Mouse (Mus musculus): Measurements from ENCODE around the gene Bicc1. TPM values are rescaled to one million over a fixed set of nuclear protein-coding genes. Genes with fewer than 3 reads are reported as not detected.

The Bicc1 gene
- polyA plus RNA-seq, 1 experiment from 2014 or later = 6.3 TPM

DNA sequence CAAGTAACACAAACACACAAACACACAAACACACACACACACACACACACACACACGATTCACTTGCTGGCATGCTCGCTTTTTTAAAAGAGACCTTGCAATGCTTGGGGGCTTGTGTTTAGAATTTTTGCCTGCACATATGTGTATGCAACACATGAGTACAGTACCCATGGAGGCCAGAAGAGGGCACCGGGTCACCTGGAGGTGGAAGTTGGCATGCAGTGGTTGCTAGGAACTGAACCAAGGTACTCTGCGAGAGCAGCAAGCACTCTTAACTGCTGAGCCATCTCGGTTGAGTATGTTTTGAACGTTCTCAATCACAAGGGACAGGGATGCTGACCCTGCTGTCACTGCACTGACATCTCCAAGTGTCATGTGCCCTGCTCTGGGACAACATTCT lies 5.9 kb downstream of the Bicc1 start:
- Histone ChIP-seq H3K27me3 (replicated peaks) (no peaks in the 10 kb centered on the region), H3K4me2 (no peak overlapping the region), H3K9ac (no peak overlapping the region), H3K4me1 (peaks cover 5% of the 10 kb centered on the region; the same call in 1 of the 2 replicates), H3K27ac (no peak overlapping the region), H3K9me3 (no peaks in the 10 kb centered on the region), H3K36me3 (replicated peaks) (no peaks in the 10 kb centered on the region), H3K4me3 (no peak overlapping the region)
- WGBS = 94% methylated on average over 6 of the region's 6 CpGs
- no peak for ATAC-seq (replicated peaks)

DNA sequence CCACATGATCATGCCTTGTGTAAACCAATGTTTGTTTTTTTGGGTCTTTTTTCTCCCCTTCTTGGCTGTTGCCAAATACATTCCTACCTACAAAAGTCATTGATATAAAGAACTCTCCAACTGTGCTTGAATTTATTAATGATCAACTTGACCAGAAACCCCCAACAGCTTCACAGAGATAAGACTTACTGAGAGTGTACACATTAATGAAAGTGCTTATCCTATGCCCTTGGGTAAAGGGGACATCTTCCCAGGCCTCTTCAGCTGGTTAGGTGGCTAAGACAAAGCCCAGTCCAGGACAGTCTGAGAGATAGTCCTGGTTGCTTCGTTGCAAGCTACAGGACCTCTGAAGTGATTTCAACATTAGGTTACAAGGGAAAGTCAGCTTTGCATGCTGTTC lies 6.4 kb downstream of the Bicc1 start:
- Histone ChIP-seq H3K4me1 (0 out of 2 replicates have a peak, but pooled peaks cover under 1% of the 10 kb centered on the region), H3K9me3 (no peaks in the 10 kb centered on the region), H3K27me3 (replicated peaks) (no peaks in the 10 kb centered on the region), H3K36me3 (replicated peaks) (no peaks in the 10 kb centered on the region), H3K9ac (no peak overlapping the region), H3K27ac (no peak overlapping the region), H3K4me3 (no peak overlapping the region), H3K4me2 (no peak overlapping the region)
- no peak for ATAC-seq (replicated peaks)
- 84% methylated on average over 1 of the region's 1 CpGs for WGBS

GRCm38 (mm10) chr10:71150486-71150885 lies 9.0 kb downstream of the Bicc1 start:
- H3K27ac ChIP-seq = no peak overlapping the region
- H3K4me1 ChIP-seq = no peaks in the 10 kb centered on the region
- no peak for ATAC-seq (replicated peaks)
- WGBS = 87% methylated on average over 2 of the region's 2 CpGs
- H3K4me3 ChIP-seq = no peak overlapping the region
- H3K9me3 ChIP-seq = no peaks in the 10 kb centered on the region
- no peaks in the 10 kb centered on the region for H3K27me3 ChIP-seq (replicated peaks)
- no peak overlapping the region for H3K4me2 ChIP-seq
- H3K36me3 ChIP-seq (replicated peaks) = no peaks in the 10 kb centered on the region
- no peak overlapping the region for H3K9ac ChIP-seq

GRCm38 (mm10) chr10:71148951-71149603 lies 10.4 kb downstream of the Bicc1 start:
- WGBS = 86% methylated on average over 5 of the region's 5 CpGs
- no peaks in the 10 kb centered on the region for H3K27me3 ChIP-seq (replicated peaks)
- H3K4me2 ChIP-seq = no peak overlapping the region
- no peak overlapping the region for H3K9ac ChIP-seq
- no peaks in the 10 kb centered on the region for H3K36me3 ChIP-seq (replicated peaks)
- H3K27ac ChIP-seq = no peak overlapping the region
- no peaks in the 10 kb centered on the region for H3K4me1 ChIP-seq
- no peak overlapping the region for H3K4me3 ChIP-seq
- no peak for ATAC-seq (replicated peaks)
- H3K9me3 ChIP-seq = no peaks in the 10 kb centered on the region

- peaks cover 4% of the 10 kb centered on the region; the same call in 1 of the 2 replicates for H3K9me3 ChIP-seq
- WGBS = 88% methylated on average over 9 of the region's 9 CpGs
- H3K9ac ChIP-seq = no peak overlapping the region
- no peak overlapping the region for H3K4me3 ChIP-seq
- no peak overlapping the region for H3K27ac ChIP-seq
- no peak overlapping the region for H3K4me2 ChIP-seq
- H3K27me3 ChIP-seq (replicated peaks) = no peaks in the 10 kb centered on the region
- no peak for ATAC-seq (replicated peaks)
- H3K36me3 ChIP-seq (replicated peaks) = no peaks in the 10 kb centered on the region
- H3K4me1 ChIP-seq = no peaks in the 10 kb centered on the region
Observed at GRCm38 (mm10) chr10:71148226-71148625, 11.3 kb downstream of the Bicc1 start.

DNA sequence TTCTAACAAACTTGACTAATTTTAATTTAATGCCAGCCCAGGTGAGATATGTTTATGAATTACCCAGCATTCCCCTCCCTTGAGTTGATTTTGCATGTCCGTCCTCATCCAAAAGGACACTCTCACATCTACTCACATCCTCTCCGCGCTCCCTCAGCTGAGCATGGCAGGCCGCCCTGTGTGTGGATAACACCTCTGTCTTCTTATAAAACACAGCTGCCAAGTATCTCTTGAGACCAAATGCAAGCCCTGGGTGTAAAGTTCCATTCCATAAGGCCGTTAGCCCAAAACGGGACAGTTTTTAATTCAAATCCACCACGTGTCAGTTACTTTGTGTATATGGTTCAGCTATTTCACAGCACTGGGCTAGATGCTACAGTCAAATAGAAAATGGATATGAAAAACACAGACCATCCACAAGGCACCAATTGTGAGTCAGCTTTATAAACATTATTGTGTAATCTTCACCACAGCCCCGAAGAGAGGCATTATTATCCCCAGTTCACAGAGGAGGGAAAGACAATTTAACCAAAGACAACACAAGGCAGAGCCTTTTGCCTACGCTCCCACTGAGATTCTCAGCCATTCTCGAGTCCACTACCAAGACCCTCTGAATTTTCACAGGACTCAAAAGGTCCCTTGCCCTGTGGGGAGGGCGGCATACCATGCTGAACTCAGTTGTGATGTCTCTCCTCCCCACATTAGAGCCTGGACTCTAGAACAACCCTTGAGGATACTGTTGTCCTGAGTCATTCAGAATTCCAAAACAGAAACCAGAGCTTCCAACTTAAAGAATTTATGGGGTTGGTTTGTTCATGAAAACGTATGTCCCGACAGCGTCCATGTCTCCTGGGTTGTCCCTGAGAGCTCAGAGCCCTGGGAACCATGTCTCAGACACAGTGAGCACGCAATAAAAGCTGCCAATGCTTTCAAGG lies 12.6 kb downstream of the Bicc1 start:
- Histone ChIP-seq H3K4me3 (no peak overlapping the region), H3K4me2 (no peak overlapping the region), H3K4me1 (no peaks in the 10 kb centered on the region), H3K36me3 (replicated peaks) (no peaks in the 10 kb centered on the region), H3K27me3 (replicated peaks) (no peaks in the 10 kb centered on the region), H3K9ac (no peak overlapping the region), H3K9me3 (peaks cover 12% of the 10 kb centered on the region; the same call in 1 of the 2 replicates), H3K27ac (no peak overlapping the region)
- no peak for ATAC-seq (replicated peaks)
- WGBS = 85% methylated on average over 15 of the region's 15 CpGs

- H3K27ac ChIP-seq = no peak overlapping the region
Observed at GRCm38 (mm10) chr10:71145801-71146200, 13.7 kb downstream of the Bicc1 start.

GRCm38 (mm10) chr10:71144191-71144590 lies 15.3 kb downstream of the Bicc1 start:
- no peaks in the 10 kb centered on the region for H3K27me3 ChIP-seq (replicated peaks)
- no peak for ATAC-seq (replicated peaks)
- H3K9me3 ChIP-seq = peaks cover 12% of the 10 kb centered on the region; the same call in 1 of the 2 replicates
- no peak overlapping the region for H3K27ac ChIP-seq
- H3K9ac ChIP-seq = no peak overlapping the region
- no peak overlapping the region for H3K4me2 ChIP-seq
- no peaks in the 10 kb centered on the region for H3K4me1 ChIP-seq
- H3K36me3 ChIP-seq (replicated peaks) = no peaks in the 10 kb centered on the region
- no peak overlapping the region for H3K4me3 ChIP-seq
- 90% methylated on average over 4 of the region's 4 CpGs for WGBS

More at GRCm38 (mm10) chr10:71145801-71146200, 13.7 kb downstream of the Bicc1 start:
- peaks cover 12% of the 10 kb centered on the region; the same call in 1 of the 2 replicates for H3K9me3 ChIP-seq
- no peak for ATAC-seq (replicated peaks)
- no peak overlapping the region for H3K4me3 ChIP-seq
- H3K27me3 ChIP-seq (replicated peaks) = no peaks in the 10 kb centered on the region
- no peaks in the 10 kb centered on the region for H3K36me3 ChIP-seq (replicated peaks)
- H3K4me1 ChIP-seq = no peaks in the 10 kb centered on the region
- WGBS = 74% methylated on average over 11 of the region's 11 CpGs
- no peak overlapping the region for H3K4me2 ChIP-seq
- no peak overlapping the region for H3K9ac ChIP-seq

DNA sequence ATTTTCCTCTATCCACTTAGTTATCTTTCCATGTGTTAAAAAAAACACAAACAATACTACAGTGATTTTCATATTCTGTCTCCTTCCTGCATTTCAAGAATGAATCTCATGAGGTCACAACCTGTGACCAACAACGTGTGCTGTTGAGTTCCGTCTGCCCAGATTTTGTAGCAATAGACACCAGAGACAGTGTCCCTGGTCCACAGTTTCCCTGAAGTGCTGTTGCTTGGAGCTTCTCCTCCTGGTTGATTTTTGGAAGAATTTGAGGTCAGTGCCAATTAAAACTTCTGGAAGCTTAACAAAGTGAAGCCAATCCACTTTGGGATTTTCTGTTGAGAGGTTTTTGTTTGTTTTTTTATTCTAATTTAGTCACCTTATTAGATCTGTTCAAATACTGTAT lies 16.9 kb downstream of the Bicc1 start:
- no peak overlapping the region for H3K9ac ChIP-seq
- no peak for ATAC-seq (replicated peaks)
- no peaks in the 10 kb centered on the region for H3K36me3 ChIP-seq (replicated peaks)
- H3K4me3 ChIP-seq = no peak overlapping the region
- WGBS = 87% methylated on average over 2 of the region's 2 CpGs
- no peak overlapping the region for H3K4me2 ChIP-seq
- H3K4me1 ChIP-seq = no peaks in the 10 kb centered on the region
- no peaks in the 10 kb centered on the region for H3K27me3 ChIP-seq (replicated peaks)
- H3K27ac ChIP-seq = no peak overlapping the region
- H3K9me3 ChIP-seq = peaks cover 12% of the 10 kb centered on the region; the same call in 1 of the 2 replicates

GRCm38 (mm10) chr10:71140281-71140845 lies 19.1 kb downstream of the Bicc1 start:
- Histone ChIP-seq H3K27ac (no peak overlapping the region), H3K4me2 (no peak overlapping the region), H3K9ac (no peak overlapping the region), H3K27me3 (replicated peaks) (no peaks in the 10 kb centered on the region), H3K36me3 (replicated peaks) (no peaks in the 10 kb centered on the region), H3K4me1 (no peaks in the 10 kb centered on the region), H3K4me3 (no peak overlapping the region), H3K9me3 (peaks cover 12% of the 10 kb centered on the region; the same call in 1 of the 2 replicates)
- no peak for ATAC-seq (replicated peaks)
- WGBS = 73% methylated on average over 6 of the region's 6 CpGs

- 83% methylated on average over 2 of the region's 2 CpGs for WGBS
- Histone ChIP-seq H3K27me3 (replicated peaks) (no peaks in the 10 kb centered on the region), H3K4me3 (no peak overlapping the region), H3K4me2 (no peak overlapping the region), H3K9ac (no peak overlapping the region), H3K27ac (no peak overlapping the region), H3K4me1 (no peaks in the 10 kb centered on the region), H3K36me3 (replicated peaks) (no peaks in the 10 kb centered on the region), H3K9me3 (peaks cover 12% of the 10 kb centered on the region; the same call in 1 of the 2 replicates)
- no peak for ATAC-seq (replicated peaks)
Observed at GRCm38 (mm10) chr10:71138852-71139197, 20.7 kb downstream of the Bicc1 start.

GRCm38 (mm10) chr10:71138132-71138851 lies 21.2 kb downstream of the Bicc1 start:
- Histone ChIP-seq H3K27me3 (replicated peaks) (no peaks in the 10 kb centered on the region), H3K36me3 (replicated peaks) (no peaks in the 10 kb centered on the region), H3K9me3 (peaks cover 8% of the 10 kb centered on the region; the same call in 1 of the 2 replicates), H3K9ac (no peak overlapping the region), H3K4me3 (no peak overlapping the region), H3K27ac (no peak overlapping the region), H3K4me1 (no peaks in the 10 kb centered on the region), H3K4me2 (no peak overlapping the region)
- ATAC-seq (replicated peaks) = no peak
- WGBS = 69% methylated on average over 14 of the region's 14 CpGs
